Mouse (Mus musculus) embryo, embryonic 9.5 days (tissue): ENCODE results near the gene Met.

Experiments
- DNase-seq: peaks from one replicate; pipeline ENCODE4 v3.0.0-alpha.2; 2017; ENCODE audit errors: extremely low spot score

Met gene

GRCm38 (mm10) chr6:17611352-17612010, 147.9 kb downstream of the Met start:
- no peak for DNase-seq

GRCm38 (mm10) chr6:17612652-17613051, 149.1 kb downstream of the Met start:
- DNase-seq = no peak

- DNase-seq = no peak
Observed at GRCm38 (mm10) chr6:17620823-17621222, 157.2 kb downstream of the Met start.

DNA sequence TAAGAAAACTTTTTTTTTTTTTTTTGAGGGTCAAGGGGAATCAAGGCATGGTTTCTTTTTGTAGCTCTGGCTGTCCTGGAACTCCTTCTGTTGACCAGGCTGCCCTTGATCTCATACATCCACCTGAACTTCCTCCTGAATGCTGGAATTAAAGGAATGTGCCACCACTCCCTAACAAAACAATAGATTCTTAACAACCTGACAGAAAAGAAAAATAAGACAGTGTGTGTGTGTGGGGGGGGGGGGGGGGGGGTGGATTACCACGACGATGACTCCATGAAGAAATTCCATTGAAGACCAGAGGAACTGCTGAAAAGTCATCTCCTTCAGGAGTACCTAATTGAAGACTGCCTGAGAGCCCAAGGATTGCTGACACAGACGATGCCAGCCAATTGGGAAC, 157.8 kb downstream of the Met start:
- no peak for DNase-seq
